Mouse (Mus musculus) C2C12 (cell line): ENCODE data around the gene BC017158.

Experiments used
- CTCF ChIP-seq: IDR thresholded peaks from one replicate; pipeline ENCODE4 v1.5.1; 2011; ENCODE audit not compliant: control insufficient read depth, insufficient read depth, insufficient read length
- FOSL1 ChIP-seq: IDR thresholded peaks from one replicate; pipeline ENCODE4 v1.8.0; 2011; ENCODE audit warnings: mild to moderate bottlenecking, low read length; ENCODE audit not compliant: poor library complexity, insufficient read depth, severe bottlenecking
- MAX ChIP-seq: IDR thresholded peaks from one replicate; pipeline ENCODE4 v1.6.1; 2011; ENCODE audit warnings: mild to moderate bottlenecking, control low read depth
- MYOG ChIP-seq: IDR thresholded peaks from one replicate; pipeline ENCODE4 v1.6.1; 2011; ENCODE audit not compliant: control insufficient read depth, insufficient read length; ENCODE audit errors: extremely low read depth

GRCm38 (mm10) chr7:128246496-128247391 lies 51.2 kb downstream of the BC017158 start, which contains the start of gene Tgfb1i1:
- TF ChIP-seq MYOG (no peak), FOSL1 (no peak), CTCF (no peak), MAX (no peak)
